Mouse (Mus musculus) lung, postnatal 14 days (tissue): ENCODE measurements at regions not wholly inside any gene's neighbourhood (a gene's known extent, or its start where the extent isn't known, plus 50 kb on each side); places are given as distances from the start of the nearest gene placed in this dataset.
"Not testable (repeated sequence)": the region's sequence is repeated elsewhere in the genome, so short reads cannot be mapped to it uniquely, and the experiment has no call there.

Experiments
- DNase-seq: peaks from one replicate; pipeline ENCODE4 v3.0.0; 2021

DNA sequence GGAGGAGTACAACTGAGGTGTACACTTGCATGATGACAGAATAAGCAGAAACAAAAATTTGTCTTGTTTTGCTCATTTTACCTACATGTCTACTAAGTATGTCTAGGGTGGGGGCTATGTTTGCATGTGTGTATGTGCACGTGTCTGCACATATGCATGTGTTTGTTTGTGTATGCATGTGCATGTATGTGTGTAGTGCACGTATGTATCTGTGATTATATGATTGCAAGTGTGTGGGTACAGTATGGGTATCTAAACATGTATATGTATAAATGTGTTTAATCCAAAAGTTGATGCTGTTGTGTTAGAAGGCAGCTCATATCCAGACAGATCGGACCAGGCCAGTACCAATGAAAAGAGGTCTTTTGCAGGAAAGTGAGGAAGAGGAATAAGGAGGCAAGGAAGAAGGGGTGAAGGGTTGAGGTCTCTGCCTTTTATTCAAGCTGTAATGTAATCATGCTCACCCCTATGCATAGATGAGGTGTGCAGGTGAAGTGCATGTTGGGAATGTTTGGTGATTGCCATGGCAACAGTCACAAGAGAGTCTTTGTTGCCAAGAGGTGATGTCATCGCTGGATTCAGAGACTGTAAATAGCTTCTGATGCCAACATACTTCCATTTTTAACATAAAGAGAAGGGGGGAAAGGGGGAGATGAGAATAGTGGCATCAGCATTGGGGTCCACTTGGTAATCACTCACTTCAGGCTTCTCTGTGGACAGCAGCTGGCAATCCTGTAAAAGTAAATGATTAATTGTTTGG lies 1447.7 kb downstream of the Zfp704 start:
- no peak for DNase-seq

DNA sequence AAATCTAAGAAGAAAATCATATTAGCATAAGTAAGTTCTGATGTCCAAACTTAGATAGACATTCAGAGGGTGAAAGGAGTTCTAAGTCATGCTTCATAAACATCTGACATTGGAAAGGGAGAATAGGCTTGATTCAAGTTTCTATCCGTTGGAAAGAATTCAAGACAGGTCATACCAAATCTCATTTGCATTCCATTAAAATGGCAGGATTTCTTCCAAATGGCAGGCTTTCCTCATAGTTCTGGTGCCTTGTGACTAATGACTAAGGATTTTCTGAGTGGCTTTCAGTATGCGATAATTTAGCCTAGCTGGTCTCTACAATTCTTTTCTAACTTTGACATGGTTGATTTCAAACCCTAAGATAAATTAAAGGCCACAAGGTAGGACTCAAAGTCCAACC lies 1466.9 kb downstream of the Zfp704 start:
- no peak for DNase-seq

DNA sequence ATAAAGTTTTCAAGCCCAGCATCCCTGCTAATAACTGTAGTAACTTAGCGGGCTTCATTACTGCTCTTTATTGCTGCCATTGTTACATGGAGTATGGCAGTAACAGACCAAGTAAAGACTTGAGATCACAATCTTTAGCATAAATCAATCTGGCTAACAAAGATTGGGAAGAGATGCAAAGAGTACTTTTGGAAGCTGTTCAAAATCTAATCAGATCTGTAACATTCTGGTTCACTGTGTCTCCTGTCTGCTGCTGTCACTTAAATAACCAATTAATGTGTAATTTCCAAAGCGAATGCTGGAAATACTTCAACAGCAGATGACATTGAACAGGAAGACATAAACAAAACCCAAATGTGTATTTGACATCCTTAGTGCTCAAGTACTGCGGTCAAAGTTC lies 1467.7 kb downstream of the Zfp704 start:
- DNase-seq = no peak

DNA sequence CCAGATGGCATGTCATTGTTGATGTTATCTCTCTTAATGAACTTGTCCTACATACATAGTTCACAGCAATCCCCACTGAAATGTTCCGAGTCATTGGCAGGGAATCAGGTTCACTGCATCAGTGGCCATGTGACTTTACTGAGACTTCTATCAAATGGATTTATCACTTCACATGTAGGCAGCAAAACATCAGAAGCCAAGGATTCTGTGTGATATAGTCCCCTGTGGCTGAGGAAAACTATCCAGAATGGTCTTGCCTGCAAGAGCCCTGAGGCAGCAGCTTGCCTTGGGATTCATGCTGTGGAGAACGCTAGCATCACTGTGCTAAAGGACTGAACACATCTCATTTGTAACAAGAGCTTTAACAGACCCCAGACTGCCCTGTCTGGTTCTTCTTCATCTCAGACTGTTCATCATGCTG lies 1468.2 kb downstream of the Zfp704 start:
- DNase-seq = no peak

DNA sequence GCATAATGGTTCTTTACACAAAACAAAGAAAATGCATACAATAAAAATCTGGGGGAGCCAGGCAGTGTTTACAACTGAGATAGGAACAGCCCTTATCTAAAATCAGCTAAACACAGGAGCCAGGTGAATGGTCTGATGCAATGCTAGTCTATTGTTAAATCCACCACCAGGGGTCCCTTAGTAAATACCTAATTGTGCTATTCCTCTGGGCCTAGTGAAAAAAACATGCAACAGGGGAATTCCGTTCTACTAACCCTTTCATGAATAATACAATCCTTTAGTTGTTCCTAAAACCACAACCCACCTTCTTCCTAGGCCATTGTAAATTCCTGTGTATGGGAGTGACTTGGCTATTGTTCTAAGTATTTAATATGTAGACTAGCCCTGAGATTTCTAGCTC lies 1486.2 kb downstream of the Zfp704 start:
- DNase-seq = not testable (repeated sequence)

DNA sequence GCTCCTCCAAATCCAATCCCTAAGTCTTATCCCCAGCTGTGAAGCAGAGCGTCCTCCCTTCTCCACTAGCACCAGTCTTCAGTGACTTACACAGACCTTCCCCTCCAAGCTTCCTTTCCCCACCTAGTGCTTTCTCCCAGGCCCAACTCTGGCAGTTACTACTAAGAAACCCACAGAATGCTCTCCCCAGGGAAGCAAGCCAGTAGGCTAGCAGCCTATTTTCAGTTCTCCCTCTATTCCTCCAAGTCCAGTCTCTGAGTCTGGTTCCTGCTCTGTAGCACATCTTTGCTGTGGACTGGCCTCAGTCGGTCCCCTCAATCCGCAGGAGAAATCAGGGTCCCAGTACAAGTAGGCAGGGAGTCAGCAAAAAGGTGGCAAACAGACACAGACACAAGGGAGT lies 1486.7 kb downstream of the Zfp704 start:
- DNase-seq = no peak

DNA sequence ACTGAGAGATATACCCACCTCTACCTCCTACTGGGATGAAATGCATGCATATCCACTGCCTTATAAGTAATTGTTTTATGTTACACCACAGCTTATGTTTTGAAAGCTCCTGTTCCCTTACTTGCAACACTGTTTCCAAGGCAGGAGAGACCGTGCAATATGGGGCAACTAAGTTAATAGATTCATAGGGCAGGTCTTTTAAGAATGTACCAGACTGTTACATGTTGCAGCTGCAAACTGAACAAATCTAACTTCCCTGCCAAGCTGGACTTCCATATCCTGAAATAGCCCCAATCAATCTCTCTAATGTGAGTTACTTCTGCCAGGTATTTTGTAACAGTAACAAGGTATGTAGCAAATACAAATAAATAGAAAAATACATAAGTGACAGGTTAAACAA lies 1478.0 kb upstream of the 1700008P02Rik start:
- DNase-seq = no peak

DNA sequence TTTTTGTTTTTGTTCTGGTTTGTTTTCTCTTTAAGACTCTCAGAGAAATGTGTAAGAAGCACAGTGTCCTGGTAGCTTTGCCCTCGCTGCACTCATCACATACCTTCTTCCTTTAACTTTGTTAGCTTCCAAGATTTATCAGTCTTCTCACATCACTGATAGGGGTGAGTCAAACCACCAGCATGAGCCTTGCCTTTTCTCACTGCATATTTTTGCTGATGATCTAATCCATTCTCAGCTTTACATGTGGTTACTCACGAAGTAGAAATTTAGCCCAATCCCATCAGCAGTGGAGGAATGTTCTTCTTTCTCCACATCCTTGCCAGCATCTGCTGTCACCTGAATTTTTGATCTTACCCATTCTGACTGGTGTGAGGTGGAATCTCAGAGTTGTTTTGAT lies 1464.5 kb upstream of the 1700008P02Rik start:
- no peak for DNase-seq

DNA sequence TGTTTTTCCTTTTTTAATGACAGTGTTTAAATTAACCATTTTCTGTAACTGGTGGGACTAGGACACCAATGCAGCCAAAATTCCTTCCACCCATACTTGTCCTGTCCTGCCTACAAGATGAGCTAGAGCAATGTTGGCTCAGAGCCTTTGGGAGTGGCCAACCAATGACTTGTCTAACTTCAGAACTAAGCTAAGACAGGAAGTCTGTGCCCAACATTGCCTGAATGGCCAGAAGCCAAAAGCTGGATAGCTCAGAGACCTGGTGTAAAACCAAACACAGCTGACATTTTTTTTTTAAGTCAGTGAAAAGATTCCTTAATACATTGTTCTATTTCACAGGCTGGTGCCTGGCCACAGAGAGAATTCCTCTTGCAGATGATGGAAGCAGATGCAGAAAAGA lies 1433.5 kb upstream of the 1700008P02Rik start:
- DNase-seq = no peak

DNA sequence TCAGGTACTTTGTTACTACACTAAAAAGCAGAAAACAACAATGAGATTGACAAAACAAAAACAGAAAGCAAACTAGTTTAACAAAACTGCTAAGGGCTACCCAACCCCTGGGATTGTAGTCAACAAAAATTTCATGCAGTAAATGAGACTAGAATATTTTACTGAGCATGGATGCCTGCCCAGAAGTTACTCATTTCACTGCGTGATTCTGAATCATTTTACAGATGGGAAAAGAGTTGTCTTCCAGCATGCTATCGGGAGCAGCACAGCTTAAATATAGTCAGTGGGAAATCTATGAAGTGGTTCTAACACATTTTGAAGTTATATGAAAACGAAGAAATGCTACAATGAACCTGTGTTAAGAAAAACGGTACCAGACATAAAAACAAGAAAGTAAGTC lies 1430.9 kb upstream of the 1700008P02Rik start:
- DNase-seq = no peak

DNA sequence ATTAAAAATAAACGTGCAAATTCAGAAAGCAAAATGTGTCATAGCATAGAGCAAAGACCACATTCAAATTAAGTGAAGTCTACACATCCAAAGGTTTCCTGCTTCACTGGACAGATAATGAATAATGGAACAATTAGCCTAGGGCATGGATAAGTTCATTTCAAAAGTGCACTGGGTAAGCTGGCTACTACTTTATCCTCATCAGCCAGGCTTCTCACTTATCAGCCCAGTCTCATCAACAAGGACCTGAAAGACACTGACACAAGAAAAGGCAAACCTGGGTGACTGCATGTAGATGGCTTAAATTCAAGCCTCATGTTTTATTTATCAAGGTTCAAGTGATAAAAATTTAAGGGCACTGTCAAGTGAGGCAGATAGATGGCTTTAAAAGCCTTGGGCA lies 1429.5 kb upstream of the 1700008P02Rik start:
- no peak for DNase-seq

DNA sequence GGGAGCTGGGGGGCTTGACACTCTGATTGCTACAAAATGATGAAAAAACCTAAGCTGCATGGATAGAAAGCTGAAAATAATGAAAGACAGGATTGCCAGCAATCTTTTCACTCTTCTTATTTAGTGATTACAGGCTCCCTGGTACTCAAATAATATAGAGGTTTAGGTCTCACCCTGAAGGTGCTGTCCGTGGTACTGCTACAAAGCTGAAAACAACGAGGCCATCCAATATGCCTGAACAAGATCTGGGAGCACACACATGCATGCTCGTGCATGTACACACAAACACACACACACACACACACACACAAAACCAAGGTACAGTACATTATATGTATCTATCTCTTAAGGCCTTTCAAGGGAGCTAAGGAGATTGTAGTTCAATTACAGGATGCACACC lies 1426.1 kb upstream of the 1700008P02Rik start:
- DNase-seq = no peak

DNA sequence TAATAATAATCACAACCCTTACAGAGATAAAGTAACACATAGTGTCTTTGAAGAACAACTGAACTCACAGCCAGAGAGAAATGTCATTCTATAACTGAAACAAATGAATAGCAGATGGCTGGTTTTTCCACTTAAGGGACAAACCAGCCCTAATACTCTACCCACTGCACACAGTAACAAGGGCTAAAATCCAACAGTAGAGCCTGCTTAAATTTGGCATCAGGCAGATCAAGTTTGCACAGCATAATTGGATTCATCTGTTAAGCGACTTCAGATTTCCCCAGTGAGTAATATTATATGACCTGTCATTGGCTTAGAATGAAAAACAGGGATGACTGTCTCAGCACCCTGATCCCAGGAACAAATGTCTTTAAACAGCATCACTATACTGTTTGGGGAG lies 1416.5 kb upstream of the 1700008P02Rik start:
- DNase-seq = no peak

DNA sequence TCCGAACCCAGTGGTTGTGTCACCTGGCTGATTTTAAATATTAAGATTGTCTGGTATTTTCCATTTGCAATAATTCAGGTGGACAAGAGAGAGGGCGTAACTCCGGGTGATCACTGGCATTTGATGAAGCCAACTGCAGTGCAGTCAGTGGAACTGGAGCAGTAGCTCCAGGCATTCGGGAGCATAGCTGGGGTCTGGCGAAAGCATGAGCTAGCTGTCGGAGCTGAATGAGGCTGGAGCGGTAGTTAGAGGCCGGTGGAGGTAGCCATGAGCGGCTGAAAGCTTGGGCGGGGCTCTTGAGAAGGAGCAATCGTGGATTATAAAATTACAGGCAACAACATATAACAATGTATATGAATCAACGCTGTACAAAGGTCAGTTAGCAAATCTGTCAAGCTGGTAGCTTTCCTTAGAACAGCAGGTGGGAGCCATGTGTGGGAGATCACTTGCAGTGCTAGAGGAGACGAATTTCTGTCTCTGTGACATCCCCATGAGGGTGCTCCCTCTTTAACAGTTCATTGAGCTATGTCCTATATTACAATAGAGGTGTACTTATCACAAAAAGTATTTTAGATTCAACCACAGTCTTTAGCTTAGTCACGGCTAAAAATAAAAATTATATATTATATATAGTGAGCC lies 1415.0 kb upstream of the 1700008P02Rik start:
- no peak for DNase-seq

DNA sequence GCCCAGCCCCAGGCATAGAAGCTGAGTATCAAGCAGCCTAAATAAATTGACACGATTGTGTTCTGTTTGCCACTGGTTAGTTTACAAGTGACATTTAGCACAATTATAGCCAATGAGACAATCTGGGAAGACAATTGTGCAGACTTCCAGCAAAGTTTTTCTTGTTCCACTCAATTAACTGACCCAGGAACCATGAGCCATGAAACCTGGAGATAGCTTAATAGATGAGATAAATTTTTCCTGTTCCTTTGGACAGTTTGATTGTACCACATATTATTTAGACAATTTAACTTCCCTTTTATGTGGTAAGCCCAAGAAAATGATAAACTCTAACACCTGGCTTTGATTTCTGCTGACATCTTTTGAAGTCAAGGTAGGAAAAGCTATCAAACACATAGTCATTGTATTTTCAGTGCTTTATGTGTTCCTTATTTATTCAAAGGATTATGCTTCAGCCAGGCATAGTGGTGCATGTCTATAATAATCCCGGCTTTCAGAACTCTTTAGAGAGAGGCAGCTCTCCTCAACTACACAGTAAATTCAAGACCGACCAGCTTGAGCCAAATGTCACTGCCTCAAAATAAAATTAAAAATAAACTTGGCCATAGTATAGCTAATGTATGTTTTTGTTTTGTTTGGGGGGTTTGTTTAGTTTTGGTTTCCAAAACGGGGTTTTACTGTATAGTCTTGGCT lies 1406.2 kb upstream of the 1700008P02Rik start:
- DNase-seq = no peak

DNA sequence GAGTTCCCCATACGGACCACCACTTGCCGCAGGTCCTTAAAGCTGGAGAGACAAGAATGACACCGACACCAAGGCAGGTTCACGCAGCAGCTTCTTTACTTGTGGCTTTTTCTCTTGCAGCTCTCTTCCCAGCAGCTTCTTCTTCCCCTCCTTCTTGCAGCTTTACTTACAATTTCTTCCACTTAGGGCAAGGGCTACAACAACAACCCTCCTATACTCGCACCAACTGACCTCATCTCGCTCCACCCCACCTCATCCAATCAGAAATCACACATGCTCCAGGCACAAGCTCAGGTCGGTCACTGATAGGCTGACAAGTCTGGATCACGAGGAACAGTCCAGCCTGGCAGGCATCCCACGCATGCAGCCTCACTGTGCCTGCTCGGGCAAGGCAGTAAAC lies 1402.4 kb upstream of the 1700008P02Rik start:
- DNase-seq = no peak

DNA sequence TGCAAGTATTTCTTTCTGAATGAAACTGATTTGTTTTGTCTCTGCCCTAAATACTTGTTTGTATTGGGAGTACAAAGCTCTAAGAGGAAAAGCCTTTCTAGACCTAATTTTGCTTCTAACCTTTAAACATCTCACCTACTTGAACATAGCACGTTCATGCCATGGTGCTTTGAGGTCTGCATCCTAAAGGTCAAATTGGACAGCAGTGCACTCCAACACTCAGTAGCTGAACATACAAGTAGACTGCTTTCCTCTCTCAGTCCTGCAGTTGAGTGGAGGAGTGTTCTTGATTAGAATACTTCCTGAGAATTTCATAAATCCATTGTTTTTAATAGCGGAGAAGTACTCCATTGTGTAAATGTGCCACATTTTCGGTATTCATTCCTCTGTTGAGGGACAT lies 1397.2 kb upstream of the 1700008P02Rik start:
- DNase-seq = no peak

DNA sequence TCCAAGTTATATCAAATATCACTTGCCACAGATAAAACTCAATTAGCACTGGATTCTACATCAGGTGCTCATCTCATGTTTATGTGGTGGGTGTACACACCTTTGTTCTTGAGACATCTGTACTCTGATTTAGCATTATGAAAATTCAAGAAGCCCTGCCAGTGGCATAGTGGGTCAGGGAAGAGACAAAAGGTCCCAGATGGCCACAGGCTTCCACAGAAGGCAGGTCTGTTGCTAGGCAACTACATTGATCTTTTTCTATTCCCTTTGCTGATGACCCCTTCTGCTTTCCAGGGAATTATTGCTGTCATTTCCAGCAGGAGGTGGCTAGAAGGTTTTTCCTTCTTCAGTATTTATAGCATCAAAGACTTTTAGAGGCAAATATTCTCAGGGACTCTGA lies 1396.7 kb upstream of the 1700008P02Rik start:
- DNase-seq = no peak

DNA sequence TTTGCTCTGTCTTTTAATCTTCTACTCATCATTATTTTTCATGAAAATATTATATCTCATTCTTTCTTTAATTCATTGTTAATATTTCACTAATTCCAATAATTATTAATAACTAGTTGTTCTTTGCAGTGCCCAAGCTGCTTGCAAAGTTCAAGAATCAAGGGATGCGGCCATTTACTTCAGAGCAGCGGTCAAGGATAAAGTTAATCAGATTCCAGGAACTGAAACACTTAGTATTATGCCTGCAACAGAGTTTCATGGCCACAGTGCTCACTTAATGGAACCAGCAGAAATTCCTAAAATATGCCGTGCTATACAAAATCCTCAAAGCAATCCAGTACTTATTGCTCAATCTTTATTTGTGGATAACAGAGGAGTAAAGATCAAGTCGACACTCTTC lies 1389.7 kb upstream of the 1700008P02Rik start:
- DNase-seq = no peak

DNA sequence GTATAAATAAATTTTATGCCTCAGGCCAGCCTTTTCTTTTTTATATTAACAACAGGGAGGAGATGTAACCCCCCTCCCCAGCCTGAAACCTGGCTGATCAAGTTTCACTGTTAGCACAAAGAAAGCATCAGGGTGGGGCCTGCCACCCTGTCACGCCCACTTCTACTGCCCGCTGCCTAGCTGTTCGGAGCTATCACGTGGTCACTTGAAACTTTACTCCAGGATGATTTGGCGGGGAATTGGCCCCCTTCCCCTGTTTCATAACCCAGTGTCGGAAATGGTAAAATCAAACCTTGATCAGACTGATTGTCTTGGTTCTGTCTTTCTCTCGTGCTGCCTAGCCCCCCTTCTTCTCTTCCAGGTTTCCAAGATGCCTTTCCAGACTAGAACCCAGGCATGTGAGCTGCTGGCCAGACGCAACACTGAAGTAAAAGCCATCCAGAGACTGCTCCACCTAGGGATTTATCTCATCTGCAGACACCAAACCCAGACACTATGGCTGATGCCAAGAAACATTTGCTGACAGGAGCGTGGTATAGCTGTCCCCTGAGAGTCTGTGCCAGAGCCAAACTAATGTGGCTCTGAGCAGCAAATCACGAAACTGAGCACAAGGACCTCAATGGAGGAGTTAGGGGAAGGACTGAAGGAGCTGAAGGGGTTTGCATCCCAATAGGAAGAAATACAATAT lies 1386.6 kb upstream of the 1700008P02Rik start:
- DNase-seq = no peak

DNA sequence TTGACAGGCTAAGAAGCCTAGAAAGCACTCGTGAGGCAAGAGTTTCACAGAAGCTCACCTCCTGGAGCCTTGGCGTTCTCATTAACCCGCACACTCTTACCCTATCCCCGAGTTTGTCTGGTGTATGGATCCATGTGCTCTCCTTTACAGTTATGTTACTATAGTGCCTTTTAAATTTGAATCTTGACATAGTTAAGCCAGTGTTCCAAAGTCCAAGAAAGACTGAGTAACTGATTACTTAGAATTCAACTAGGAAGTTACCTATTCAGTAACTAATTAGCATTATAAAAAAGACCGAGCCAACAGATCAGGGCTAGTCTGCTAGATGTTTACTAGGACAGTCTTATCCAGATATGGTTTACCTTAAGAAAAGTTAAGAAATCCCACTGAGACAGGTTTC lies 1386.0 kb upstream of the 1700008P02Rik start:
- DNase-seq = no peak

DNA sequence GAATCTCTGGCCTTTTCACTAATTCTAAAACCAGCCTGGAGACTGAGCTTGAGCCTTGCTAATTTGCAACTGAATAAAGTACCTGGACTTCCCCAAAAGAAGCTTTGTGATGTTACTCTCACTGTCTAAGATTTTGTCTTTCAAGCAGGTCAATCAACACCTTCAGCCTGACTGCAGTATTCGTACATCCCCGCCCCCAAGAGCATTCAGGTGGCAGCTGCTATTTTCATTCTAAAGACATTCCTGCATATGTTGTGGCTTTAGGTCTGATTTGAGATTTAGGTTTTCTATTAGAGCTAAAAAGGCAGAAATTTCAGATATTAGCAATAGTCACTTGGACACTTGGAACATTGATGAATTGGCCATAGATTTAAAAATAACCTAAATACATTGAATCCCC lies 1385.4 kb upstream of the 1700008P02Rik start:
- not testable (repeated sequence) for DNase-seq

DNA sequence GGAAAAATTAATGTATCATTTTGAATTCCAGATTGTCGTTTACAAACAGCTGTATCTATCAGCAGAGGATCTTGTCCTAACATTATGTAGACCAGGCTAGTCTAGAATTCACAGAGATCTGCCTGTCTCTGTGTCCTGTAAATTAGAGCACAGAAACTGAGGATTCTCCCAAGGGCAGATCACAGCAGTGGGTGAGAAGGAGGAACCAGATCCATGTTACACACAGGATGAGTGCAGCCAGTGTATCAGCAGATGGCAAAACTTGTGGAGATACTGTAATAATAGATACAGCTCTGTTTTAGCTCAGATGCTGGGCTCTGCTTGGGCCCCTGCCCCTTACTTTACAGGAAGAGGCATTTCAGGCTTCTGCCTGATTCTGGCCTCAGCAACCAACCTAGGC lies 1384.0 kb upstream of the 1700008P02Rik start:
- no peak for DNase-seq

DNA sequence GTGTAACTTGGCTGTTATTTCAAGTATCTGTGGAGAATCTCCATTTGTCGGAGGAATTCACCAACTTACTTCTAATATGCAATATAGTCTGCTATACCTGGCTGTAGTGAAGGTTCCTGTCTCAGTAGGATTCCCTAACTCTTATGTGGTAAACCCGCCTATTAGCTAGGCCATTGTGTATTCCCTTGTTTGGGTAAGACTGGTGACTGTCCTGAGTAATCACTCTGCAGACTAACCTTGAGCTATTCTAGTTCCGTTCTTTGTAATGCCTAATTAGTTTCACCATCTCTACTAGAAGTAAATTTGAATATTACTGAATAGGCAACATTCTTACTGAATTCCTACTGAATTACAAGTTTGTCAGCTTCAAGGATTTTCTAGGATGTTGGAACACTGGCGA lies 1380.8 kb upstream of the 1700008P02Rik start:
- DNase-seq = no peak
